Mouse (Mus musculus): ENCODE results near the gene Itgb7. TPM values are rescaled to one million over a fixed set of nuclear protein-coding genes. Genes with fewer than 3 reads are reported as not detected.
"Not testable (repeated sequence)": the region's sequence is repeated elsewhere in the genome, so short reads cannot be mapped to it uniquely, and the experiment has no call there.

Itgb7 gene
- polyA plus RNA-seq, 1 experiment from 2014 or later, result 0.55 TPM

- Histone ChIP-seq H3K4me3 (no peak overlapping the region), H3K9me3 (no peaks in the 10 kb centered on the region), H3K4me1 (peaks cover 37% of the 10 kb centered on the region), H3K27ac (peak overlapping the region; percentile 6; the same call in 1 of the 2 replicates), H3K27me3 (ENCODE audit: poor library complexity, severe bottlenecking) (no peaks in the 10 kb centered on the region), H3K36me3 (replicated peaks) (peaks cover 21% of the 10 kb centered on the region; the same call in 1 of the 2 replicates)
- no peak for DNase-seq (ENCODE audit: extremely low spot score, low spot score)
- WGBS, result 28% methylated on average over 2 of the region's 2 CpGs
Observed at GRCm38 (mm10) chr15:102233896-102234295, 2.2 kb upstream of the Itgb7 start.

- Histone ChIP-seq H3K27me3 (ENCODE audit: poor library complexity, severe bottlenecking) (no peaks in the 10 kb centered on the region), H3K4me1 (peaks cover 37% of the 10 kb centered on the region), H3K27ac (no peak overlapping the region), H3K36me3 (replicated peaks) (peaks cover 16% of the 10 kb centered on the region; the same call in 1 of the 2 replicates), H3K4me3 (no peak overlapping the region), H3K9me3 (no peaks in the 10 kb centered on the region)
- DNase-seq (ENCODE audit: extremely low spot score, low spot score), result no peak
- WGBS, result 88% methylated on average over 7 of the region's 7 CpGs
Observed at GRCm38 (mm10) chr15:102232764-102233163, 1.0 kb upstream of the Itgb7 start.

- no peak for DNase-seq (ENCODE audit: extremely low spot score, low spot score)
- Histone ChIP-seq H3K27ac (no peak overlapping the region), H3K27me3 (ENCODE audit: poor library complexity, severe bottlenecking) (peaks cover 6% of the 10 kb centered on the region), H3K9me3 (no peaks in the 10 kb centered on the region), H3K4me1 (peaks cover 31% of the 10 kb centered on the region), H3K36me3 (replicated peaks) (peaks cover 9% of the 10 kb centered on the region; the same call in 1 of the 2 replicates), H3K4me3 (no peak overlapping the region)
- 83% methylated on average over 17 of the region's 17 CpGs for WGBS
Observed at GRCm38 (mm10) chr15:102230408-102231321, 1.1 kb downstream of the Itgb7 start.

- DNase-seq (ENCODE audit: extremely low spot score, low spot score); H3K9me3 ChIP-seq; H3K27ac ChIP-seq; H3K4me3 ChIP-seq; H3K36me3 ChIP-seq (replicated peaks): not testable (repeated sequence)
- peaks cover 19% of the 10 kb centered on the region for H3K4me1 ChIP-seq
- 80% methylated on average over 5 of the region's 6 CpGs for WGBS
- H3K27me3 ChIP-seq (ENCODE audit: poor library complexity, severe bottlenecking), result peaks cover 45% of the 10 kb centered on the region
Observed at GRCm38 (mm10) chr15:102225619-102226018, 6.1 kb downstream of the Itgb7 start.

GRCm38 (mm10) chr15:102224992-102225617, 6.6 kb downstream of the Itgb7 start:
- WGBS, result 20% methylated on average over 21 of the region's 21 CpGs
- no peaks in the 10 kb centered on the region for H3K9me3 ChIP-seq
- H3K4me3 ChIP-seq, result peak overlapping the region; percentile 51
- H3K4me1 ChIP-seq, result peaks cover 19% of the 10 kb centered on the region
- peaks cover 45% of the 10 kb centered on the region for H3K27me3 ChIP-seq (ENCODE audit: poor library complexity, severe bottlenecking)
- DNase-seq (ENCODE audit: extremely low spot score, low spot score), result no peak
- no peaks in the 10 kb centered on the region for H3K36me3 ChIP-seq (replicated peaks)
- H3K27ac ChIP-seq, result peak overlapping the region; percentile 71

- no peaks in the 10 kb centered on the region for H3K36me3 ChIP-seq (replicated peaks)
- peak overlapping the region; percentile 51 for H3K4me3 ChIP-seq
- H3K9me3 ChIP-seq, result no peaks in the 10 kb centered on the region
- WGBS, result 3% methylated on average over 43 of the region's 43 CpGs
- DNase-seq (ENCODE audit: extremely low spot score, low spot score), result peak; percentile 80
- peak overlapping the region; percentile 71 for H3K27ac ChIP-seq
- peaks cover 19% of the 10 kb centered on the region for H3K4me1 ChIP-seq
- H3K27me3 ChIP-seq (ENCODE audit: poor library complexity, severe bottlenecking), result peaks cover 45% of the 10 kb centered on the region
Observed at GRCm38 (mm10) chr15:102224186-102224991, 7.4 kb downstream of the Itgb7 start.

- no peak for DNase-seq (ENCODE audit: extremely low spot score, low spot score)
- H3K27me3 ChIP-seq (ENCODE audit: poor library complexity, severe bottlenecking), result peaks cover 45% of the 10 kb centered on the region
- H3K4me3 ChIP-seq, result no peak overlapping the region
- no peak overlapping the region for H3K27ac ChIP-seq
- 72% methylated on average over 10 of the region's 10 CpGs for WGBS
- H3K9me3 ChIP-seq, result no peaks in the 10 kb centered on the region
- H3K4me1 ChIP-seq, result peaks cover 19% of the 10 kb centered on the region
- H3K36me3 ChIP-seq (replicated peaks), result peaks cover 6% of the 10 kb centered on the region
Observed at GRCm38 (mm10) chr15:102222386-102222785, 9.4 kb downstream of the Itgb7 start.

GRCm38 (mm10) chr15:102217325-102217724, 14.4 kb downstream of the Itgb7 start:
- DNase-seq (ENCODE audit: extremely low spot score, low spot score), result no peak
- peaks cover 52% of the 10 kb centered on the region for H3K36me3 ChIP-seq (replicated peaks)
- WGBS, result 91% methylated on average over 7 of the region's 7 CpGs
- peaks cover 5% of the 10 kb centered on the region for H3K27me3 ChIP-seq (ENCODE audit: poor library complexity, severe bottlenecking)
- no peak overlapping the region for H3K4me3 ChIP-seq
- H3K4me1 ChIP-seq, result no peaks in the 10 kb centered on the region
- H3K27ac ChIP-seq, result no peak overlapping the region
- H3K9me3 ChIP-seq, result no peaks in the 10 kb centered on the region

- H3K9me3 ChIP-seq, result no peaks in the 10 kb centered on the region
- H3K27ac ChIP-seq, result no peak overlapping the region
- no peaks in the 10 kb centered on the region for H3K27me3 ChIP-seq (ENCODE audit: poor library complexity, severe bottlenecking)
- DNase-seq (ENCODE audit: extremely low spot score, low spot score), result no peak
- no peaks in the 10 kb centered on the region for H3K4me1 ChIP-seq
- H3K4me3 ChIP-seq, result no peak overlapping the region
- 89% methylated on average over 16 of the region's 16 CpGs for WGBS
- H3K36me3 ChIP-seq (replicated peaks), result peaks cover 59% of the 10 kb centered on the region
Observed at GRCm38 (mm10) chr15:102216459-102217228, 15.1 kb downstream of the Itgb7 start.

GRCm38 (mm10) chr15:102215624-102216023, 16.1 kb downstream of the Itgb7 start:
- H3K36me3 ChIP-seq (replicated peaks), result peaks cover 68% of the 10 kb centered on the region
- no peaks in the 10 kb centered on the region for H3K4me1 ChIP-seq
- no peak overlapping the region for H3K27ac ChIP-seq
- no peaks in the 10 kb centered on the region for H3K27me3 ChIP-seq (ENCODE audit: poor library complexity, severe bottlenecking)
- no peaks in the 10 kb centered on the region for H3K9me3 ChIP-seq
- 82% methylated on average over 6 of the region's 6 CpGs for WGBS
- H3K4me3 ChIP-seq, result no peak overlapping the region
- no peak for DNase-seq (ENCODE audit: extremely low spot score, low spot score)

- DNase-seq (ENCODE audit: extremely low spot score, low spot score), result no peak
- no peak overlapping the region for H3K27ac ChIP-seq
- H3K9me3 ChIP-seq, result no peaks in the 10 kb centered on the region
- no peaks in the 10 kb centered on the region for H3K4me1 ChIP-seq
- H3K36me3 ChIP-seq (replicated peaks), result peaks cover 83% of the 10 kb centered on the region
- no peaks in the 10 kb centered on the region for H3K27me3 ChIP-seq (ENCODE audit: poor library complexity, severe bottlenecking)
- H3K4me3 ChIP-seq, result no peak overlapping the region
- 53% methylated on average over 2 of the region's 2 CpGs for WGBS
Observed at GRCm38 (mm10) chr15:102214132-102214531, 17.6 kb downstream of the Itgb7 start.

GRCm38 (mm10) chr15:102211895-102212294, 19.8 kb downstream of the Itgb7 start:
- 90% methylated on average over 6 of the region's 6 CpGs for WGBS
- H3K36me3 ChIP-seq (replicated peaks), result peaks cover 95% of the 10 kb centered on the region

More at GRCm38 (mm10) chr15:102211895-102212294, 19.8 kb downstream of the Itgb7 start:
- H3K4me1 ChIP-seq, result 0 out of 2 replicates have a peak, but pooled peaks cover 3% of the 10 kb centered on the region
- no peaks in the 10 kb centered on the region for H3K9me3 ChIP-seq
- no peak overlapping the region for H3K27ac ChIP-seq
- no peak overlapping the region for H3K4me3 ChIP-seq
- no peaks in the 10 kb centered on the region for H3K27me3 ChIP-seq (ENCODE audit: poor library complexity, severe bottlenecking)
- no peak for DNase-seq (ENCODE audit: extremely low spot score, low spot score)
